Mouse (Mus musculus): ENCODE data around the gene Gnai3. TPM values are rescaled to one million over a fixed set of nuclear protein-coding genes. Genes with fewer than 3 reads are reported as not detected.

Gene Gnai3
- polyA plus RNA-seq, 1 experiment = 27.0 TPM

DNA sequence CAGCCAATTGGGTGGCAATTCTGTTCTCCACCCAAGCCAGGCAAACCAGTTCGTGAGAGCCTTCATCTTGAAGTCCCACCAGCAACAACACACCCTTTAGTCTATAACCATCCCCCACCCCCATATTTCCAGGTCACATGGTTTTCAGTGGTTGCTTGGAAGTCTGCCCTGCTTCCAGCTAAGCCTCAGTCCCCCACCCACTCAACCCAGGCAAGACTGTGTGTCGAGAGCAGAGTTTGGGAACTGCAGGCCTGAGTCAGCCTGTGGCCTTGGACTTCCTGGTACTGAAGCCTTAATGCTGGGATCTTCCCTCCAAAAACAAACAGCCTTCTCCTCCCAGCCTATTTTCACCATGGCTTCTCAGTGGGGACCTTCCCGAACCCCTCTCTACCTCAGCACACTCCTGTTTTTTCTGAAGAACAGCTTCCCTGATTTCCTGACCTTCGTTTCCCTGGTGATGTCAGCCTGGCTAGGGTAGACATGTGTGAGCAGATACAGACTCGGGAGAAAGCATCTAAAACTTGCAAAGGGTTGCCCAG lies 57.0 kb downstream of the Gnai3 start:
- Histone ChIP-seq H3K4me3 (ENCODE audit: insufficient read depth, low read length) (no peak overlapping the region), H3K4me1 (ENCODE audit: control insufficient read depth, insufficient read depth, low read length) (peaks cover 7% of the 10 kb centered on the region; the same call in 1 of the 2 replicates), H3K27ac (ENCODE audit: insufficient read depth, low read length) (no peak overlapping the region)
- no peak for TF ChIP-seq CTCF (IDR thresholded peaks at IDR 0.05; ENCODE audit: extremely low read depth, insufficient read depth, low read length)
- TF ChIP-seq POLR2A (IDR thresholded peaks at IDR 0.05; ENCODE audit: extremely low read depth, insufficient read depth, low read length) = no peak

DNA sequence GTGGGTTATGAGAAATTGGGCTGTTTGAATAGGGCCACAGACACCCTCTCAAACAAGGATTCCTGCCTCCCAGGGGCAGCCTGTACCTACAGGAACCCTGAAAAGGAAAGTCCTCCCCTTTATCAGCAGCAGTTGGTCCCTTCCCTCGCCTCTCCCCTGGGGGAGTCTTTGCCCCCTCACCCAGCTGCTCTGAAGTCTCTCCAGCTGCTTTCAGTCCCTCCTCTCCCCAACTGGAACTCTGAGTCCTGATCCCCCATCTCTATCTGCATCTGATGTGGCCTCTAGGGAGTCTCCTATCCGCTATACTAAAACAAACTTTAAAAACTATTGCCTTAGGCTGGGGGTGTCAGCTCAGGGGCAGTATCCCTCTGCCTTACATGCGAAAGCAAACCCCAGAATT lies 58.6 kb downstream of the Gnai3 start:
- no peak overlapping the region for H3K27ac ChIP-seq (ENCODE audit: insufficient read depth, low read length)
- H3K4me3 ChIP-seq (ENCODE audit: insufficient read depth, low read length) = no peak overlapping the region
- TF ChIP-seq POLR2A (IDR thresholded peaks at IDR 0.05; ENCODE audit: extremely low read depth, insufficient read depth, low read length) (no peak), CTCF (IDR thresholded peaks at IDR 0.05; ENCODE audit: extremely low read depth, insufficient read depth, low read length) (no peak)
- H3K4me1 ChIP-seq (ENCODE audit: control insufficient read depth, insufficient read depth, low read length) = peaks cover 9% of the 10 kb centered on the region; the same call in 1 of the 2 replicates

DNA sequence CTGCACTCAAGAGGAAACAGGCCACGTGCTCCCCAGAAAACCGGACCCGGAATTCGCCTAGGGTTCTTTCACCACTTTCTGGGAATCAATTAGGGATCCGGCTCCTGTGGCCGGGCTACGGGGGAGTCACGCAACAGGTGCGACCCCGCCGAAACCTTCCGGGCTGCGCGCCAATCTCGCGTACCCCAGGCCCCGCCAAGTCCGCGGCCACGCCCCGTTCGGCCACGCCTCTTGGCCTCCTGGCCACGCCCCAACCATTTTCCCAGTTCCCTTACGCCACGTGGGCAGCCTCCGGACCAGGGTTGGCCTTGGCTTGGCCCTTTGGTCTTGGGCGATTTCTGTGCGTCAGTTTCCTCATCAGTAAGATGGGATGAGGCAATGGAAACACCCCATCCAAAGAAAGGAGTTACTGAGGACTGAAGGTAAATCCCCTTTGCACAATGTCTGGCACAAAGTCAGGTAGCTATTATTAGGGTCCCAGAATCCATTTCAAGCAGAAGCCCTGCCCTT lies 59.4 kb downstream of the Gnai3 start, which contains the start of gene Ampd2:
Gene Ampd2 (minus strand): TSS at position 182 of the 510 bp plus-strand sequence.
- TF ChIP-seq CTCF (IDR thresholded peaks at IDR 0.05; ENCODE audit: extremely low read depth, insufficient read depth, low read length) = no peak
- no peak for TF ChIP-seq POLR2A (IDR thresholded peaks at IDR 0.05; ENCODE audit: extremely low read depth, insufficient read depth, low read length)
- Histone ChIP-seq H3K4me1 (ENCODE audit: control insufficient read depth, insufficient read depth, low read length) (peaks cover 9% of the 10 kb centered on the region; the same call in 1 of the 2 replicates), H3K4me3 (ENCODE audit: insufficient read depth, low read length) (peak within 1 kb of the TSS; percentile 81), H3K27ac (ENCODE audit: insufficient read depth, low read length) (peak within 1 kb of the TSS; percentile 78)

DNA sequence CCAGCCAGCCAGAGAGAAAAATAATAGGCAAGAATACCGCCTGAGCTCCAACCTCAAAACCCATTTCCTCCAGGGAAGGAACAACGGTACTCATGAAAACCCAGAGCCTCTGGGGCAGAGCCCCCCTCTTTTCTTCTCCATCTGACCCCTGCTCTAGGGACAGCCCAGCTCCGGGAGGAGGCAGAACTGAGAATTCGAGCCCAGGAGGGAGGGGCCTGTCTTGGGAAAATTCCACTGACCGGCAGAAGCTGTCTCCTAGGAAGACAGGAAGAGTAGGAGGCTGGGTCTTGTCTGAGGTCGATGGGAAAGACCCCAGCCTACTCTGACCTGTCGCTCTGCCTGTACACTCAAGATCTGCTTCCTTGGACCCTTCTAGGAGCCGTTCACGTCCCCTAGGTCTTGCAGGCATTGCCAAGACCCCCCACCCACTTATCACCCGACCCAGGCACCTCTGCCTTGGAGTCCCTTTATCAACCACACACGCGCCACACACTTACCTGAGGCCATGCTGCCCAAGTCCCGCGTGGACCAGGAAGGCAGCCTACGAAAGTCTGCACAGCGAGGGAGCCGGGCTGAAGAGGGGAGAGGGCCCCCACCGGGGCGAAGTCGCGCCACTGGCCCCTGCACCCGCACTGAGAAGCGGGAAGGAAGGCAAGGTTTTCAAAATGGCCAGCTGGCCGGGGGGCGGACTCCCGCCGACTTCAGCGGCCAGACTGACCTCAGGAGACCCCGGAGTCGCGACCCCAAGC lies 60.1 kb downstream of the Gnai3 start:
- Histone ChIP-seq H3K4me1 (ENCODE audit: control insufficient read depth, insufficient read depth, low read length) (peaks cover 9% of the 10 kb centered on the region; the same call in 1 of the 2 replicates), H3K4me3 (ENCODE audit: insufficient read depth, low read length) (peak overlapping the region; percentile 81), H3K27ac (ENCODE audit: insufficient read depth, low read length) (peak overlapping the region; percentile 78)
- TF ChIP-seq CTCF (IDR thresholded peaks at IDR 0.05; ENCODE audit: extremely low read depth, insufficient read depth, low read length) = no peak
- no peak for TF ChIP-seq POLR2A (IDR thresholded peaks at IDR 0.05; ENCODE audit: extremely low read depth, insufficient read depth, low read length)

DNA sequence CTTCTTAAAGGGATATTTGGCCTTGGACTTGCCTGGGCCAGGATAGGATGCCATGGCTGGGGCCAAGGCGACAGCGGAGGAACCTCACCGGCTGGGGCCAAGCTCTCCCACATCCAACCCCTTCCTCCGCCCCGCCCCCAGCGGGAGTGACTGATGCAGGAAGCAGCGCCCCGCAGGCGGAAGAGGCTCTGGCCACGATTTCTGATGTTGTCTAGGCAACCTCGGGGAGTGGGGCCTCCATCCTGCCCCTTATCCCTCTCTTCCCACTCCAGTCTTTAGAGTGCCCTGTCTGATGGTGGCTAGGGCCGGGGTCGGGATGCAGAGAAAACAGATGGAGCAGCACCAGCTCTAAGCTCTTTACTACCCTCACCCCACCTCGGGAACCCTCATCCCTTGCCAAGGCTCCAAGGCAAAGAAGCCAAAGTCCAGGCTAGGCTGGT lies 60.6 kb downstream of the Gnai3 start:
- TF ChIP-seq POLR2A (IDR thresholded peaks at IDR 0.05; ENCODE audit: extremely low read depth, insufficient read depth, low read length) (peak; percentile 73), CTCF (IDR thresholded peaks at IDR 0.05; ENCODE audit: extremely low read depth, insufficient read depth, low read length) (no peak)
- Histone ChIP-seq H3K4me1 (ENCODE audit: control insufficient read depth, insufficient read depth, low read length) (peaks cover 9% of the 10 kb centered on the region; the same call in 1 of the 2 replicates), H3K27ac (ENCODE audit: insufficient read depth, low read length) (peak overlapping the region; percentile 73), H3K4me3 (ENCODE audit: insufficient read depth, low read length) (peak overlapping the region; percentile 81)

DNA sequence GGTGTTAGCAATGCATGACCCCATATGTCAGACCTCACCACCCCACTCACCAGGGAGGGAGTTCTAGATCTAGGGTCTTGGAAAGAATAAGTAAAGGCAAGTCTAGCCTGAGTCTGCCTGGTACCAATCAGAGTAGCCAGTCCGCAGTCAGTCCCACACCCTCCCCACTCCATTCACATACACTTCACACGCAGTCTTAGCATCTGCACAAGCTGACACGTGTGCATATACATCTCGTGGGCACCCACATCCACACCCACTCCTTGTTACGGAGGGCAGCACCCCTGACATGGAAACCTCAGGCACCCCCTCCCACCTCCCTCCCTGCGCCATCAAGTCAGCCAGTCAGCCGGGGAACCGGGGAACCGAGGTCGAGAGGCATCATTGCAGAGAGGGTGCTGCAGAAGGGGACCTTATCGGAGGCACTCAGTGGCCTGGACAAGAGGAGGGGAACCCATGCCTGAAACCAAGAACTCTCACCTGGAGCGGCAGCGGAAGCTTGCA lies 61.1 kb downstream of the Gnai3 start:
- Histone ChIP-seq H3K4me3 (ENCODE audit: insufficient read depth, low read length) (peak overlapping the region; percentile 81), H3K4me1 (ENCODE audit: control insufficient read depth, insufficient read depth, low read length) (peaks cover 9% of the 10 kb centered on the region; the same call in 1 of the 2 replicates), H3K27ac (ENCODE audit: insufficient read depth, low read length) (peak overlapping the region; percentile 21; the same call in 1 of the 2 replicates)
- TF ChIP-seq POLR2A (IDR thresholded peaks at IDR 0.05; ENCODE audit: extremely low read depth, insufficient read depth, low read length) = no peak
- no peak for TF ChIP-seq CTCF (IDR thresholded peaks at IDR 0.05; ENCODE audit: extremely low read depth, insufficient read depth, low read length)

DNA sequence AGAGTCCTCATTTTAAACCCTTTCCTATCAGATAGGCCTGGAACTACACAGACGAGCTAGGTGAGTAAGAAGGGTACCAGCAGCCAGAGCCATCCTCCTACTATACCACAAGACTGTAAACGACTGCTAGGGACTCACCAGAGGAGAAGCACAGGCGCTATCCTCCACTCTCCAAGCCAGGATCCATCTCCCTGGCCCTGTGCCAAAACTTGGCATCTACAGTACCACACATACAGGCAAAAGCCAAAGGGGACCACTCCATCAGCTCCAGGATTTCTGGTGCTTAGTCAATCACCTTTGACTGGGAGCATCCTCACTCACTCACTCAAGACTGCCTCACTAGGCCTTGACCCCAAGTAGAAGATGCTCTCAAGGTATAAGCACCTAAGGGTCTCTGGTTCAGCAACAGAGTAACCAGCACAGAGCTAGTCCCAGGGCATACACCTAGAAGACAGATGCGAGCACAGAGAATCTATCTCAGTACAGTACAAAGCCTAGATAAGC lies 62.0 kb downstream of the Gnai3 start:
- Histone ChIP-seq H3K4me1 (ENCODE audit: control insufficient read depth, insufficient read depth, low read length) (peaks cover 5% of the 10 kb centered on the region; the same call in 1 of the 2 replicates), H3K27ac (ENCODE audit: insufficient read depth, low read length) (no peak overlapping the region), H3K4me3 (ENCODE audit: insufficient read depth, low read length) (peak overlapping the region; percentile 81; the same call in 1 of the 2 replicates)
- TF ChIP-seq CTCF (IDR thresholded peaks at IDR 0.05; ENCODE audit: extremely low read depth, insufficient read depth, low read length) = no peak
- TF ChIP-seq POLR2A (IDR thresholded peaks at IDR 0.05; ENCODE audit: extremely low read depth, insufficient read depth, low read length) = no peak

DNA sequence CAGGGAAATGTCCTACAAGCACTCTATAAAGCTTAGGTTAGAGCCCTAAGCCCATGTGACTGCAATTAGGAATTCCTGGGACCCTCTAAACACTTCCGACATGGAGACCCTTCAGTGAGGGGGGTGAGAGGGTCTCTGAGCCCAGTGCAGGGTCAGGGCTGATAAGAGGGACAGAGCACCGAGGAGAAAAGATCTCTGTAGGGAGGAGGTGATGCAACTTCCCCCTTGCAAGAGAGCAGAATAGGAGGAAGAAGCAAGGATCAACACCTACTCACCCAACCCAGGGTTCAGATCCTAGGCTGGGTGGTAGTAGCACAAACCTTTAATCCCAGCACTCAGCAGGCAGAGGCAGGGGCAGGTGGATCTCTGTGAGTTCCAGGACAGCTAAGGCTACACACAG lies 62.8 kb downstream of the Gnai3 start:
- Histone ChIP-seq H3K27ac (ENCODE audit: insufficient read depth, low read length) (no peak overlapping the region), H3K4me1 (ENCODE audit: control insufficient read depth, insufficient read depth, low read length) (peaks cover 2% of the 10 kb centered on the region; the same call in 1 of the 2 replicates), H3K4me3 (ENCODE audit: insufficient read depth, low read length) (no peak overlapping the region)
- TF ChIP-seq POLR2A (IDR thresholded peaks at IDR 0.05; ENCODE audit: extremely low read depth, insufficient read depth, low read length) (no peak), CTCF (IDR thresholded peaks at IDR 0.05; ENCODE audit: extremely low read depth, insufficient read depth, low read length) (no peak)

DNA sequence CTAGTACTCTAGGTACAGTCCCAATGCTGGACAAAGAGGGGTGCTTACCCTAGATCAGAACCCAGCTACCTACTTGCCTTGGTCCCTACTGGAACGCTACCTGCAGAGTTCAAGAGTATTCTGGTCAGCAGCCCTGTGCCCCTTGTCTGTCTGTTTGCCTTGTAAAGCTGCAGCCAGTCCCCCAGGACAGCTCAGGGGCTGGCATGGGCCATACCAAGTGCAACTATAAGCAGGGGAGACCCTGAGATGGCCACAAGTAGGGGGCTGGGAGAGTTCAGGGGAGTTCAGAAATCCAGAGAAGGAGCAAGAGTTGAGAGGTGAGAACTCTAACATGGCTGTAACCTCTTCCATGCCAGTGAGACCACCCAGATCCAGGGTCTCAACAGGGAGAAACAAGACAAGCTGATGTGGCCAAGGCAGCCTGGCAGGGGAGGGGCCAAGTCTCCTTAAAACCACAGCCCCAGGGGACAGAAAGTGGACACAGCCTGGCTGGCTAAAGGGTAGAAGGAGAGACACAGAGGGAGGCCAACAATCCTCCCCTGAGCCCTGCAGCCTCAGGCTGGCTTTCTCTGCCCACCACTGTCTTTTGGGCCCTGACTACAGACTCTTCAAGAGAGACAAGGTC lies 63.6 kb downstream of the Gnai3 start:
- H3K4me3 ChIP-seq (ENCODE audit: insufficient read depth, low read length) = no peak overlapping the region
- TF ChIP-seq CTCF (IDR thresholded peaks at IDR 0.05; ENCODE audit: extremely low read depth, insufficient read depth, low read length) = no peak
- no peak for TF ChIP-seq POLR2A (IDR thresholded peaks at IDR 0.05; ENCODE audit: extremely low read depth, insufficient read depth, low read length)

More for the DNA sequence above, 63.6 kb downstream of the Gnai3 start:
- peaks cover 2% of the 10 kb centered on the region; the same call in 1 of the 2 replicates for H3K4me1 ChIP-seq (ENCODE audit: control insufficient read depth, insufficient read depth, low read length)
- H3K27ac ChIP-seq (ENCODE audit: insufficient read depth, low read length) = no peak overlapping the region

All from cortical plate, adult 2 months (tissue).